Mouse (Mus musculus) limb, embryonic 10.5 days (tissue): ENCODE measurements around the gene Htra1. TPM values are rescaled to one million over a fixed set of nuclear protein-coding genes. Genes with fewer than 3 reads are reported as not detected.

Experiments used
- DNase-seq: peaks from one replicate; pipeline ENCODE4 v3.0.0-alpha.2; 2017; ENCODE audit warnings: low spot score
- H3K27ac ChIP-seq: fragments of 300-500 bp; sonication (generic); 2 replicates; pipeline ENCODE4 v1.5.1; 2016; ENCODE audit warnings: mild to moderate bottlenecking
- H3K27me3 ChIP-seq: fragments of 300-500 bp; sonication (generic); 2 replicates; pipeline ENCODE4 v1.6.1; 2016; ENCODE audit warnings: low read depth, mild to moderate bottlenecking; ENCODE audit not compliant: poor library complexity, severe bottlenecking
- H3K36me3 ChIP-seq: fragments of 300-500 bp; sonication (generic); 2 replicates; pipeline ENCODE4 v1.6.1; 2016; ENCODE audit warnings: mild to moderate bottlenecking, moderate library complexity
- H3K4me1 ChIP-seq: fragments of 300-500 bp; sonication (generic); 2 replicates; pipeline ENCODE4 v1.6.1; 2016
- H3K4me3 ChIP-seq: fragments of 300-500 bp; sonication (generic); 2 replicates; pipeline ENCODE4 v1.5.1; 2016; ENCODE audit warnings: mild to moderate bottlenecking, moderate library complexity
- H3K9me3 ChIP-seq: fragments of 300-500 bp; sonication (generic); replicated peaks from 2 replicates; pipeline ENCODE4 v1.6.1; 2016; ENCODE audit warnings: mild to moderate bottlenecking
- WGBS: fragments of 180-500 bp; shearing (Covaris S2); methylation state at CpG from one replicate; pipeline ENCODE4 v1.1.7; 2016; 5-methylcytosine and 5-hydroxymethylcytosine counted together
- polyA plus RNA-seq: library from polyadenylated mRNA; unstranded; fragments of >200 nt; fragmentation: Nextera tagmentation; extraction: Ambion mirVana; gene quantifications from 2 replicates; pipeline ENCODE4 v1.2.1, GENCODE M21; 2016

Gene Htra1
- polyA plus RNA-seq, 1 experiment from 2014 or later = 5.1 TPM

DNA sequence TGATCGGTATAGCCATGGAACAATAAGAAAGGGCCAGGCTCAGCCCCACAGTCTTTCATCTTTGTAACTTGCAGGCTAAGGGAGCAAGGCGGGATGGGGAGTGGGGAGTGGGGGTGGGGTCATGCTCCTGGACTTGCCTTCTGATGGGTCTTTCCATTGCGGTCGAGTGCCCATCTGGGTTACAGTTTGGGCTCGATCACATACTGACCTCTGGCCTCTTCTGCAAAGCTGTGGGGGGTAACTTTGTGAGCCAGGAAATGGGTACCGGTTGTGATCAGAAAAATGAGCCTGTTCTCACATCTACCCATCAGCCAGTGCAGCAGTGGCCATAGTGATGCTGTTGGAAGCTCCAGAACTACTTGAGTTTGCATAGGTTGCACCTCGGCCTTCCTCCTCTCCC, 22.6 kb downstream of the Htra1 start:
- Histone ChIP-seq H3K4me3 (no peak overlapping the region), H3K27me3 (no peaks in the 10 kb centered on the region), H3K36me3 (no peaks in the 10 kb centered on the region), H3K9me3 (no peaks in the 10 kb centered on the region), H3K27ac (peak overlapping the region; percentile 19; the same call in 1 of the 2 replicates), H3K4me1 (peaks cover 7% of the 10 kb centered on the region; the same call in 1 of the 2 replicates)
- 74% methylated on average over 7 of the region's 7 CpGs for WGBS
- DNase-seq = no peak

DNA sequence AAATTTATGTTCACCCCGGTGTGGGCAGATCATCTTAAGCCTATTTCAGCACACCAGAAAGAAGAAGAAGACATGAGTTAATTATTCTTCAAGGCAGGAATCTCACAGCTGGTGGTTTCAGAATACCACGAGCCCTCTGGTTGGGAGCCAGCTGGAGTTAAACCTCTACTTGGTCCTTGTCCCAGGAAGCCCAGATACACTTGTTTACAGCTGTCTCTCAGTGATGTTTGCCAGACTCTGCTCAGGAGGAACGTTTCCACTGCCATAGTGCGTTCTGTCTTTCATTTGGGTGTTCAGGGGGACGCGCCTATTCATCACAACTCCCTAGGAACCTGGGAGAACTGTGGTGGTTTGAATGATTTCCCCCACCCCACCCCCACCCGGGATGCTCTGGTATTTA, 24.0 kb downstream of the Htra1 start:
- H3K27ac ChIP-seq = no peak overlapping the region
- no peaks in the 10 kb centered on the region for H3K36me3 ChIP-seq
- WGBS = 26% methylated on average over 7 of the region's 7 CpGs
- no peaks in the 10 kb centered on the region for H3K27me3 ChIP-seq
- H3K4me3 ChIP-seq = no peak overlapping the region
- DNase-seq = no peak
- no peaks in the 10 kb centered on the region for H3K9me3 ChIP-seq
- peaks cover 13% of the 10 kb centered on the region for H3K4me1 ChIP-seq

DNA sequence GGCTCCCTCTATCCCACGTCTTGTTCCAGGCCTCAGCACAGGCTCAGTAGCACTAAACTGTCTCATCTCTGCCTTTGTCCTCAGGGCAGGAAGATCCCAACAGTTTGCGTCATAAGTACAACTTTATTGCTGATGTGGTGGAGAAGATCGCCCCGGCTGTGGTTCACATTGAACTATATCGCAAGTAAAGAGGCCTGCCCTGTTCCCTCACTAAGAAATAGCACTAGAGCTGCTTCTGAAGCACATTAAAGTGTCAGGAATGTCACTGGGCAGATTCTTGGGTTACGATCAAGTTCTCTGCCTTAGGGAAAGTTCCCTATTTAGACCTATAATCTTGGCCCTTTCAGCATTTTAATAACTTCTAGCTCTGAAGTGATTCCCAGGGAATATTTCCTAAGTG, 25.5 kb downstream of the Htra1 start:
- 73% methylated on average over 6 of the region's 6 CpGs for WGBS
- H3K9me3 ChIP-seq = no peaks in the 10 kb centered on the region
- H3K36me3 ChIP-seq = no peaks in the 10 kb centered on the region
- no peak overlapping the region; the same call in 1 of the 2 replicates for H3K27ac ChIP-seq
- no peak overlapping the region for H3K4me3 ChIP-seq
- H3K27me3 ChIP-seq = no peaks in the 10 kb centered on the region
- DNase-seq = no peak
- H3K4me1 ChIP-seq = peaks cover 26% of the 10 kb centered on the region

DNA sequence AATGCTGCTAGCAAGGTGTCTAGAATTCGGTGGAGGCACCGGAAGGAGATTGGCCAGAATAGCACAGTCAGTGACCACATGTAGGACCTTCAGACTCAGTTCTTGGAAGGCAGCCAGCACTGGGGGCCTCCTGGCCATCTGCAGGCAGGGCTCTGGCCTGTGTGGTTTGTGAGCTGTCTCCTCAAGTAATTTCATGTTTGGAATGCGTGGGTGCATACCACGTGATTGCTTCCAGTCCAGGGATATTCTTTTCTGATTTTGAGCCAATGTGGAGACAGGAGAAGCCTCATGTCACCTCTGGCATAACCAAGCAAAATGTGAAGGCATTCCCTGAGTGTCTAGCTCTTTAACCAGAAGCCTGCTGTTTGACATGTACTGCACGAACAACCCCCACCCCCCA, 28.8 kb downstream of the Htra1 start:
- WGBS = 78% methylated on average over 5 of the region's 5 CpGs

DNA sequence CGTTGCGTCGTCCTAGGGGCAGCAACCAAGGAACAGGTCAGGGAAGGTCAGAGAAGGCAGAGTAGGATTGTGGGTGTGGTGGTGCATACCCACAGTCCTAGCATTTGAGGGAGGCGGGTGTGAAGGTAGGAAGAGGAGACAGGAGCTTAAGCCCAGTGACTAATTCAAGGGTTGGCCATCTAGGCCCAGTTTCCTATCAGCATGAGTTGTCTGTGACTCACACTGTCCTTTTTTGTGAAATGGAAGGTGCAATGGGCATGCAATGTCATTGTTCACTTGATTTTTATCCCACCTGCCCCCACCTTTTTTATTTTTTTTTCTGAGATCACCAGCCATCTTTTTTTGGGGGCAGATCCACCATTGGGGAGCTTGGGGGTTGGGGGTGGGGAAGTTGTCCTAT, 29.5 kb downstream of the Htra1 start:
- no peaks in the 10 kb centered on the region for H3K36me3 ChIP-seq
- H3K9me3 ChIP-seq = no peaks in the 10 kb centered on the region
- H3K4me1 ChIP-seq = peaks cover 28% of the 10 kb centered on the region
- H3K4me3 ChIP-seq = no peak overlapping the region
- H3K27me3 ChIP-seq = no peaks in the 10 kb centered on the region
- no peak for DNase-seq
- 96% methylated on average over 4 of the region's 4 CpGs for WGBS
- peak overlapping the region; percentile 81 for H3K27ac ChIP-seq

More for the DNA sequence above, 28.8 kb downstream of the Htra1 start:
- H3K27ac ChIP-seq = peak overlapping the region; percentile 59; the same call in 1 of the 2 replicates
- no peak for DNase-seq
- H3K9me3 ChIP-seq = no peaks in the 10 kb centered on the region
- H3K4me1 ChIP-seq = peaks cover 31% of the 10 kb centered on the region
- no peaks in the 10 kb centered on the region for H3K27me3 ChIP-seq
- no peak overlapping the region for H3K4me3 ChIP-seq
- H3K36me3 ChIP-seq = no peaks in the 10 kb centered on the region

DNA sequence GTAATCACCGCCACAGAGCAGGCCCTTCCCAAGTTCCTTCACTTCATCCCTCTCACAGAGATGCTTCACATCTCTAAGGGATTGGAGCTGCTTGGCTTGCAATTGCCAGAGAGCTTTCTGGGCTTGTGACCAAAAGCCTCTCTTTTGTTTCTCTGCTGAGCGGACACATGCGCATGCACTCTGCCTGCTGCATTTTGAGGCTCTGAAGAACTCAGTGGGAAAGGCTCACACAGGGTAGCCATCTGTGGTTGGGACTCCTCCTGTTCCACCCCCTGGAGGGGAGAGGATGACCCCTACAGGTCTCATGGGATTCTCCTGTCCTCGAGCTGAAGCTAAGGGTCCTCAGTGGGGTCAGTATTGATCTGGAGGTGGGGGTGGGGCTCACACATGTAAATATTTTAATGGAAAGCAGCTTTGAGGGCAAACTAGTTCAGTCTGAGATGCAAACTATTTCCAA, 30.0 kb downstream of the Htra1 start:
- peak; percentile 44 for DNase-seq

DNA sequence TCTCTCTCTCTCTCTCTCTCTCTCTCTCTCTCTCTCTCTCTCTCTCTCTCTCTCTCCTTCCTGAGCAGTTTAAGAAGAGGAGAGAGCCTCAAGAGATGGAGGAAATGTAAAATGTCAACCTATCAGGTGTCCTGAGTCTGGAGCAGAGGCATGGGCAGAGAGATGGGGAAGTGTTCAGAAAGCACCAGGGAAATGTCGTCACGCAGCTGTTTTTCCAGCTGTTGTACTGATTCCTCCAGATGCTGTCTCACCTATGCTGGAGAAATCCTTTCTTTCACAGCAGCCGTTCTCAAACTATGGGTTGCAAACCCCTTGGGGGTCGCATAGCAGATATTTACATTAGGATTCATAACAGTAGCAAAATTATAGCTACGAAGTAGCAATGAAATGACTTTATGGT, 30.5 kb downstream of the Htra1 start:
- Histone ChIP-seq H3K9me3 (no peaks in the 10 kb centered on the region), H3K27ac (peak overlapping the region; percentile 81), H3K4me1 (peaks cover 28% of the 10 kb centered on the region), H3K27me3 (no peaks in the 10 kb centered on the region), H3K4me3 (no peak overlapping the region), H3K36me3 (no peaks in the 10 kb centered on the region)
- 77% methylated on average over 5 of the region's 5 CpGs for WGBS
- DNase-seq = no peak

More for the DNA sequence above, 30.0 kb downstream of the Htra1 start:
- H3K36me3 ChIP-seq = no peaks in the 10 kb centered on the region
- no peaks in the 10 kb centered on the region for H3K27me3 ChIP-seq
- no peaks in the 10 kb centered on the region for H3K9me3 ChIP-seq
- 65% methylated on average over 4 of the region's 4 CpGs for WGBS
- H3K27ac ChIP-seq = peak overlapping the region; percentile 81
- peaks cover 28% of the 10 kb centered on the region for H3K4me1 ChIP-seq
- H3K4me3 ChIP-seq = no peak overlapping the region

DNA sequence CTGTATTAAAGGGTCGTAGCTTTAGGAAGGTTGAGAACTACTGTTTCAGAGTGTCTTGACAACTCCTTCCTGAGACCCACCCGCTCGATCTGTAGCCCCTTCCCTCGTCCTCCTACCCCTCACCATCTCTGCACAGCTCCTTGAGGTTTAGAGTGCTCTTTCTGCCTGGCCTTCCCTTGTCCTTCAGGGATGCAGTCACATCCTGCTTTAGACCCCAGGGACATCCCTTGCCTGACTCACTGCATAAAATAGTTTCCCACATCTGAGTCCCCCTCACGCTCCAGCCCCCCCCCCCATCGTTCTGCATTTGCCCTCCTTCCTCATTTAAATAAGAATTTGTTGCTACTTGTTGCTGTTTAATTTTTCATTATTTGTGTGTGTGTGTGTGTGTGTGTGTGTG, 31.0 kb downstream of the Htra1 start:
- Histone ChIP-seq H3K27ac (peak overlapping the region; percentile 81; the same call in 1 of the 2 replicates), H3K4me3 (no peak overlapping the region), H3K27me3 (no peaks in the 10 kb centered on the region), H3K4me1 (peaks cover 28% of the 10 kb centered on the region), H3K36me3 (no peaks in the 10 kb centered on the region), H3K9me3 (no peaks in the 10 kb centered on the region)
- WGBS = 81% methylated on average over 6 of the region's 6 CpGs
- DNase-seq = no peak

DNA sequence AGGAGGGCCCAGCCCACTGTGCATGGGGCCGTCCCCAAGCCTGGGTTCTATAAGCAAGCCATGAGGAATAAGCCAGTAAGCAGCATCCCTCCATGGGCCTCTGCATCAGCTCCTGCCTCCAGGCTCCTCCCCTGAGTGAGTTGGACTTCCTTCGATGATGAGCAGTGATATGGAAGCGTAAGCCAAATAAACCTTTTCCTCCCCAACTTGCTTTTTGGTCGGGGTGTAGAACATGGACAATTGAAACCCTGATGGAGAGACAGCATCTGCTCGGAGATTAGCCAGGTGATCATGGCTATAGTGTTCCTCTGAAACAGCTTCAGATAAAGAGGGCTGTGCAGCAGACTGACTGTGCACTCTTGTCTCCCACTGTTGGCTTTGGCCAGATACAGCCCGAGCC, 32.0 kb downstream of the Htra1 start:
- no peak overlapping the region for H3K27ac ChIP-seq
- WGBS = 93% methylated on average over 6 of the region's 6 CpGs

DNA sequence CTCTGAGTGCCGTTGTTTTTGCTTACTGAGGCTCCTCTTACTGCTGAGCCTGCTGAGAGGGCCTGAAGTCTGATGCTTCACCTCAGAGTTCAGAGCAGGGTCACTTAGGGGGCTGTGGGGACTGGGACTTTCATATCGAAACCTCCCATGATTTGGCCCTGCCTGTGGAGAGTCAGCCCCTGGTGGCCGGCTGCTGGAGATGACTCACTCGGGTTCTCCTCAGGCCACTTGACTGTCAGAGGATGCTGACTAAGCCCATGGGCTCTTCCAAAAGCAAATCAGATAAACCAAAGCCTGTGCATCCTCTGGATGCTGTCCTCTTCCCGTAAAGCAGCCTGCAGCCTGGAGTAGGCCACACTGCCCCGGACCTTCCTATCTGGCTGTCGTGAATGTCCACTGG, 32.6 kb downstream of the Htra1 start:
- Histone ChIP-seq H3K36me3 (no peaks in the 10 kb centered on the region), H3K9me3 (no peaks in the 10 kb centered on the region), H3K4me3 (no peak overlapping the region), H3K27me3 (no peaks in the 10 kb centered on the region), H3K27ac (0 out of 2 replicates have a peak overlapping the region, but pooled peaks have one; percentile 33), H3K4me1 (peaks cover 39% of the 10 kb centered on the region)
- DNase-seq = no peak
- WGBS = 61% methylated on average over 7 of the region's 7 CpGs

More for the DNA sequence above, 32.0 kb downstream of the Htra1 start:
- DNase-seq = no peak
- Histone ChIP-seq H3K27me3 (no peaks in the 10 kb centered on the region), H3K9me3 (no peaks in the 10 kb centered on the region), H3K4me3 (no peak overlapping the region), H3K36me3 (no peaks in the 10 kb centered on the region), H3K4me1 (peaks cover 33% of the 10 kb centered on the region)

DNA sequence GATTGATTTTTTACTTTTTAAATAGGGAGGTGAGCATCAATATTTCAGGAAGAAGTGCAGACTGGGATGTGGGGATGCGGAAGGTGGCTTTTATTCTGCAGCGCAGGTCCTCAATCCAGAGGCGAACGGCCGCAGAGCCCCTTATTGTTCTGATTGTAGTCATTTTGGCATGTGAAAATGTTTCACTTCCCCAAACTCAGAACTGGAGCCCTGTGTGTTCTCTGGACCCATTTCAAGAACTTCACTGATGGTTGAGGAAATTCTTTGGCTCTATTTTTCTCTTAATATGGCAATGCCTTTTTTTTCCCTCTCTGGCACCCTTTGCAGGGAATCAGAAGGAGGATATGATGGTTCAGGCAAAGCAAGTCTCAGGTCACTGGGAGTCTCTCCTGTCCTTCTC, 33.2 kb downstream of the Htra1 start:
- H3K27ac ChIP-seq = no peak overlapping the region
- WGBS = 93% methylated on average over 5 of the region's 5 CpGs
- no peaks in the 10 kb centered on the region for H3K27me3 ChIP-seq
- H3K36me3 ChIP-seq = no peaks in the 10 kb centered on the region
- no peak for DNase-seq
- H3K9me3 ChIP-seq = no peaks in the 10 kb centered on the region
- peaks cover 42% of the 10 kb centered on the region for H3K4me1 ChIP-seq
- no peak overlapping the region for H3K4me3 ChIP-seq

DNA sequence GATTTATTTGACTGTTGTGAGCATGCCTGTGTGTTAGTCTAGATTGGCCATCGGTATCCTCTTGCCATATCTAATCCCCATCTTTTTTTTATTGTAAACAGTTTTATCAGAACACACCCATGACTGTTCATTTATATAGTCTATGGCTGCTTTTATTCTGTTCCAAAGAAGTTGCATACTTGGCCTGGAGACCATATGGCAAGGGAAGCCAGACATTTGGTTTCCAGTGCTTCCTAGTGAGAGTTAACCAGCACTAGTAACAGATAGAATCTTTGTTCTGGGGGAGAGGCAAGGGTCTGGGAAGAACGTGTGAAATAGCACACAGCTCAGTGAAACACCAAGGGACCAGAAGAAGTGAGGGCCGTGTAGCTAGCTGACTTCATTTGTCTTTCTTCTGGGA, 33.6 kb downstream of the Htra1 start:
- Histone ChIP-seq H3K9me3 (no peaks in the 10 kb centered on the region), H3K27me3 (no peaks in the 10 kb centered on the region), H3K36me3 (no peaks in the 10 kb centered on the region), H3K4me3 (no peak overlapping the region), H3K27ac (no peak overlapping the region), H3K4me1 (peaks cover 40% of the 10 kb centered on the region)
- DNase-seq = no peak
- 43% methylated on average over 3 of the region's 3 CpGs for WGBS

DNA sequence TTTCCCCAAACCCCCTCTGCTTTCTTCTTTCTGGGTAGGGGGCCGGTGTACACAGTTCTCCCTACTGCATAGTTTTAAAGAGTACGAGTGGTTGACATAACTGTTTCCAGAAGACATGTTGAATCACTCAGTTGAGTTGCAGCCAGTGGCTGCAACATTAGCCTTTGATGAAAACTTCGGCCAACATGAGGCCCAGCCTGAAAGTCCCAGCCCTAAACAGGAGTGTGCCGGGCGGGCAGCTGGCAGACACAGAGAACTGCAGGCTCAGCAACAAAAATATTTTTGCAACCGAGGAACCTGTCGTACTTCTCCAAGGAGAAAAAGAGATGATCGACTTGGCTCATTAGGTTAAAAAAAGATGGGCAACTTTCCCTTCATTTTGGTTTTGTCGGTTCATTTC, 36.9 kb downstream of the Htra1 start:
- 87% methylated on average over 9 of the region's 9 CpGs for WGBS
- H3K4me1 ChIP-seq = peaks cover 39% of the 10 kb centered on the region
- H3K27ac ChIP-seq = no peak overlapping the region
- H3K4me3 ChIP-seq = no peak overlapping the region
- H3K36me3 ChIP-seq = no peaks in the 10 kb centered on the region
- H3K27me3 ChIP-seq = no peaks in the 10 kb centered on the region
- no peak for DNase-seq
- no peaks in the 10 kb centered on the region for H3K9me3 ChIP-seq

DNA sequence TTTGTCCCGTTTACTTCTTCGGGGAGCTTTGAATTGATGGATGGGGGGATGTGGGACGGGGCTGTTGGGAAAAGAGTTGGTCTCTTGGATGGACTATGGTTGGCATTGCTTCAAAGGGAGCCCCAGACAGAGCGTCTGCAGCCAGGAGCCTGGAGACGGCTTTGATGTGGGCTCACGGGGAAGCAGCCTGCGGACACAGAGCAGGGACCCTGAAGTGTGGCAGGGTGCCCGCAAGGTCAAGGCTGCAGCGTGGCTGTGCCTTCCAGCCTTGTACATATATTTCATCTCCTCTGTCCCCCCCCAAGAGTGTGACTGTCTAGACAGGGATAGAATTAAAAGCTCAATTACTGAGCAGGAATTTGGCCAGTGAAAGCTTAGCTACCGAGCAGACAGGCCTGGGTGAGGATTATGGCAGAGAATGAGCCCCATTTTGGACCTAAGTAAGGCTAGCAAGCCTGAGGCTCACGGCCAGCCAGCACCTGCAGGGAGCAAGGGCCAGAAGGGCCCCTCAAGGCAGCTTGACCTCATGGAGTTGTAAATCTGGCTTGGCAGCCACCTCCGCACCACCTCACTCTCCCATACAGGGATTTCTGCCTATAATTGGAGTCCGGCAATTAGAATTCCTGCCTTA, 40.5 kb downstream of the Htra1 start:
- H3K27me3 ChIP-seq = no peaks in the 10 kb centered on the region
- H3K27ac ChIP-seq = peak overlapping the region; percentile 76
- H3K4me1 ChIP-seq = peaks cover 41% of the 10 kb centered on the region
- WGBS = 13% methylated on average over 13 of the region's 13 CpGs
- DNase-seq = peak; percentile 51
- no peak overlapping the region for H3K4me3 ChIP-seq
- H3K9me3 ChIP-seq = no peaks in the 10 kb centered on the region
- no peaks in the 10 kb centered on the region for H3K36me3 ChIP-seq
